Mouse (Mus musculus): ENCODE results near the gene Hoxb5.

DNA sequence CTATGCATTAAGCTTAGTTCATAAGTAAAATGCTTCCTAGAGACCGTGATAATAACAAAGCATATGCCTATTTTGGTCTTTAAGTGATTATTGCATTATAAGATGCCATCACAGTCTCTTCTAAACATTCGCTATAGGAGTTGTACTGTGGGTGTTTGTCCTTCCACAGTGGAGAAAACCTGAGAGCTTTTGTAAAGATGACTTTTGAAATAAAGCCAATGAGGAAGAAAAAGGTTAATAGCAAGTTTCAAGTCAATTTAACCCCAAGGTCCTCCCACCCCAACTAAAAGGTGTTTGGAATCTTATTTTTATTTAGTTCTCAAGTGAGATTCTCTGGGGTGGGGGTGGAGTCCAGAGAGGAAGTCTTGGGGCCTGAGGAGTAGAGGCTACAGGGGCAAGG lies 10.0 kb downstream of the Hoxb5 start:
- TF ChIP-seq POLR2A (IDR thresholded peaks at IDR 0.05; ENCODE audit: borderline replicate concordance, control insufficient read depth, low read depth, low read length) = no peak
- no peak for TF ChIP-seq CTCF (IDR thresholded peaks at IDR 0.05; ENCODE audit: control insufficient read depth, insufficient read depth, low read length)

Measured in bone marrow, adult 2 months (tissue).